Mouse (Mus musculus) gastrocnemius, adult 8-10 months (tissue): ENCODE measurements around the gene Ccdc171. TPM values are rescaled to one million over a fixed set of nuclear protein-coding genes. Genes with fewer than 3 reads are reported as not detected.

Experiments used
- DNase-seq, 2 experiments: peaks; one replicate each; pipeline ENCODE4 v3.0.0; 2022; ENCODE audit warnings: low spot score in 2 of 2
- total RNA-seq, 4 experiments: library from RNA; stranded (reverse); gene quantifications; 2 replicates each; pipeline ENCODE4 v1.2.4; 2022

Ccdc171 gene
- total RNA-seq, 4 experiments from 2014 or later = 0.29 to 0.61 (median 0.40) TPM

DNA sequence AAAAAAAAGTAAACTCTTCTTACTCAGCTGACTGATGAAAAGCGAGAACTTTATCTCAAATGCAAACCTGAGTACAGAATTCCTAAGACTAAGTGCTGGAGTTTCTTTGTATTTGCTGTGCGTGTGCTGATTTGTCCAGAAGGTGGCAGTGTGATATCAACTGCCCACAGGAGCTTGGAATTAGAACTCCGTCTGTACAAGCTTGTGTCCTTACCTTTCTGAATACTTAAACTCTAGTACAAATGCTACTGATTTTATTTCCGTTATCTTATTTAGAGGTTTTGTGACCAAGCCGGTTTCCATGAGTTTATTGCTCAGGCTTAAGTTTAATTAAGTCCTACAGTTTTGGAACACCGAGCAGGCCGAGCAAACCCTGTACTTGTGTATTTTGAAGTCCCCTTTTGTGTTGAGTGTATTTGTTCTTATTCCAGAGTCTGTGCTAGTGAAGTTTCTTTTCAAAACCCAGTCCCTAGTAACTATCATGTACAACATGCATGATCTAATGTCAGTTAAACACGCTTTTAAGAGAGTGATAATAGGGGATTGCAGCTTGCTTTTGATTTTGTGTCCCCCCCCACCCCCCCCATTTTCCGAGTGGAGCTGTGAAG is 269.1 kb downstream of the Ccdc171 start:
- no peak for DNase-seq

DNA sequence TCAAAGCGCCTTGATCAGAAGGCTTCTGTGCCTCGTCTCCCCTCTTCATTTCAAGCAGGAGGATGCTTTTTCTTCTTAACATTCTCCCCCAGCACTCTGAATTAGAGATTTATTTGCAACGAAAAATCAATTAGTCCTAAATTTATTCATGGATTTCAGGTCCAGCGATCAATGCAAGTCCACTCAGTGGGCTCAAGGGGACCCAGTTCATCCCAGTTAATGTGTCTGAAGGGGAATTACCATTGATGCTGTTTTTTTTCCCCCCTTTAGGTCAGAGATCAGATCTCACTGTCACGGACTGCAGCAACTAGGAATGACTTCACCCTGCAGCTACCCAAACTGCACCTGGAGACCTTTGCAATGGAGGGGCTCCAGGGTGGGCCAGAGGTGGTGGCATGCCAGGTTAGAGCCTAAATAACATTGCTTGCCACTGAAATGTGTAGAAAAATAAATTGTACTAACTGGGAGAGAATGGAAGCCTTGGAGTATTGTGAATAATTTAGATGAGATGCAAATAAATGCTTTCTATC is 269.6 kb downstream of the Ccdc171 start:
- no peak for DNase-seq

DNA sequence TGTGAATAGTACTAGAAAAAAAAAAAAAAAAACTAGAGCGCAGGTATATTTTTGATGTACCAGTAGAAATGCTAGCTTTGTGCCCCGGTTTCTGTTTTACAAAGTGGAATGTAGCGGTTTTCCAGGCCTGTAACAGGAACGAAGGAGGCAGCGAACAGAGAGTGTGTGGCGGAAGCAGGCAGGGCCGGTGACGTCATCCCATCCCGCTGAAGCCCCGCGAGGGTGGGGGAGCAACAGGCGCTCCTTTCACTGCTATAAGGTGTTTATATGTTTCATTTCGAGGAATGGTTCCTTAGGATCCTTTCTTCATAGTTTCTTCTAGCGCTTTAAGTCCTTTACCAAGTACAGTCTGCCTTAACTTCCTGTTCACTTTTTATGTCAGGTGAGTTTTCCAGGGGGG is 272.6 kb downstream of the Ccdc171 start:
- DNase-seq = no peak

DNA sequence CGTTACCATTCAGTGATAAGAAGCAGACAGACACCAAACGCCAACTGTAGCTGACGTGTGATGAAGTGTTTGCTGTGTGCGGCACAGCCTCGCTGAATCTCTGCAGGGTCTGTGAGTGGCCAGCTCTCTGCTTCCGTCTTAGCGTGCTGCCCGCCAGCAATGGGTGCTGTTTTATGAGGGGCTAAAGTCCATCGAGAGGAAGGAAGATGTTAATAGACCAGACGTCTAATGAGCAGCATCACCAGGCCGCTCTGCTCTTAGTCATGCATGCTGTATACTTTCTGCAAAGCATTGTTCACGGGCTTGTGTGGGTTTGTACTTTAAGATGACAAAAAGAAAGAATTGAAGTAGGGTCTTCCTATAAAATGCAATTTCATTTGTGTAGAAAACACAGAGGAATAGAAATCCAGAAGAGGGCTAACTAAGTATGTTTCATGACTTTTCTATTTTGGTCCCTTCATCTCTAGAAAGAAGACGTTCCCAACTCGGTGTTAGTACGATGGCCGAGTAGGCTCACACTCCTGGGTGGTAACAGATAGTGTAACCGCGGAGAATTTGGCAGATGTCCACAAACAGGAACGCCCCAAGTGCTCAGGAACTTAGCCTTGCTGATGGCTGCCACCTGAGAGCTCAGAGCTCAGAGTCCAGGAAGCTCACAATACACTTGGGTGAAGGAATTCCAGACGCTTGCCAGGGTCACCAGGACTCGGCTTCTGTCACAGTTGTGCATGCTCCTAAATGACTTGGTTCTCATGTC is 273.5 kb downstream of the Ccdc171 start:
- DNase-seq = no peak

DNA sequence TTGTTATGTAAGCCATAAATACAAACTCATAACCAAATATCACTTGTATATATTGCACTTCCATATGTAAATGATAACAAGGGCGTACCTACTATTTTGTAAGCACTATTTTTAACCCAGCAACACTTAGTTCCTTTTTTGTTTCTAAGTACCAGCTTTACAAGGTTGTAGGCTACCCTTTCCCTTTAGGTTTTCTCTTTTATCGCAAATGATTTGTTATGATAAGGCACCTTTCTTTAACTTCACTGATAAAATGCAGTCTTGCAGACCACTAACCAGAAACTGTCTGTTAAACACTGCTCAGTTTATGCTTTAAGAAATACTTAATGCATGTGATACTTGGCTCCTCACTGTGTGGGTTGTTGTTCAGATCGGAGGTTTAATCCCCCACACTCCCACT is 275.1 kb downstream of the Ccdc171 start:
- no peak for DNase-seq

DNA sequence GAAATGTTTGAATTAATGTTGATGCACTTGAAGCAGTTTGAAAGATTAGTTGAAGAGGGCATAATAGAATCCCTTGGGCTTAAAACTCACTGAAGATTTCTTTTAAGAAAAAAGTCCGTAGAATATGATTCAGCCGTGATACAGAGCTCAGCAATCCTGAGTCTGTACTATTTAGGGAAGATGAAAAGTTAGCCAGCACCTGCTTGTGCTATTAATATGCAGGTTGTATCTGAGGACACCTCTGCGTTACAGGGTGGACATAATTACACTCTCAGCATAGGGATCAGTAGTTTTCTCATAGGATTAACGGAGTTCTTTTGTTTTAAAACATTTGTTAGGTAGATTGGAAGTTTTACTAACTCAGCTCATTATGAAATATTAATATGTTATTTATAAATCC is 291.6 kb downstream of the Ccdc171 start:
- DNase-seq = no peak

DNA sequence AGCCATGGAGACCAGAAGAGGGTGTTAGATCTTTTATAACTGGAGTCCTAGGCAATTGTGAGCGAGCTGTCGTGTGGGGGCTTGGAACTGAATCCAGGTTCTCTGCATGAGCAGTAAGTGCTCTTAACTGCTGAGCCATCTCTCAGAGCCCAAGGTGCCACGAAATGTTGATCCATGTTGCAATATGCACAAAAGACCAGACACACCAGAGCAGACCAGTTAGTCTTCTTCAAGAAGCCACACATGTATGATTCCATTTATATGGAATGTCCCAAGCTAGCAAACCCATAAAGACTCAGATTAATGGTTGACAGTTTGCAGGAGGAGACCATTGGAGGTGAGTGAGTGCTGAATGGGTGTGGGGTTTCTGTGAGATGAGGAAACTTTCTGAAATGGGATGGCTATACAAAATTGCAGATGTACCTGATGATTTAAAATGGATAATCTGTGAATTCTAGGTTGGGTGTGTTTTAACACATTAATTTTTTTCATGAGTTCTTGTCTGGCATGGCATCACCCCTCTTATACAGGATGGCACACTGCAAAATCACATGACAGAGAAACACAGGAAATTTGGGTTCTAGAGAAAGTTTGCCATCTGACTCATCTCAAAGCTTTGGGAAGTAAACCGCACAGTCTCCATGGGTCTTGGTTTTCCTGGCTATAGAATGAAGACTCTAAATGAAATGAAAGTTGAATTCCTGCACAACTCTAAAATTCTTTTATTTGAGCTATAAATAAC is 304.5 kb downstream of the Ccdc171 start:
- DNase-seq = no peak

DNA sequence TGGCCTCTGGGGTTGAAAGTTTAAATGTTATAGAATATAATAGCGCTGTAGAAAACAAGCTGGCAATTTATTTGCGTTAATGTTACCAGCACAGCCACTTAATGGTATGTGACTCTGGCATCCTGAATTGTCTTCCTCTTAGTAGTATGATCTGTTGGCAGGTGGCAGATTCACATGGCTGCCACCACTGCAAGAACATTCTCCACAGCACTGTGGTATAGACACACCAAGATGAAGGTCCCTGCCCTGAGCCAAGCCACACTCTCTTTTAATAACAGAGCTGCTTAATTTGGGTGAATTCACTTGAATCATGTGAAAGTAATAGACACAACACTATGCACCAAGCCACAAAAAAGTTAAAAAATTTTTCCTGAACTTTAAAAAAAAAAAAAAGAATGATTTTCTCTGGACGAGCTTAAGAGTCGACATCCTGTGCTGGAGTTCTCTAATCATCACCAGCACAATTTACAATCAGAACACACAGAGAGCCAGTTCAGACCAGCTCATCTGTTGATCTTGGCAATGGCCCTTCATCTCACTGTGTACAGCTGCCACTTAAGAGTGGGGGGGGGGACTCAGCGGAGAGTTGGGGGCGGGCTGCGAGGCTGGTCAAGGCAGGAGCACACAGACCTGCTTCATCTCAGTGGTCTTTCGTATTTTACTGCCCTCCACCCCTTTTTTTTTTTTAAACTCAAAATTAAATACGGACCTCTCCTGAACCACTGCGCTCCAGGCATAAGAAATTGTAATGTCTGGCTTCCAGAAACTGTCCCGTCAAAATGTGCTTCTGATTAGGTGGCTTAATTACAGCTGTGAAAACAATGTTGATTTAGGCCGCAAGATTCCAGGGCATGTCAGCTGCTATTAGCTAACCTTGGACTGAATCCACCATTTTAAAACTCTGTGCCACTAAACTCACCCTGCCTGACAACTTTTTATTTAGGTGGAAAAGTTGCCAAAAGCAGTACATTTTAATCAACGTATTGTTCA is 305.8 kb downstream of the Ccdc171 start:
- DNase-seq = no peak

DNA sequence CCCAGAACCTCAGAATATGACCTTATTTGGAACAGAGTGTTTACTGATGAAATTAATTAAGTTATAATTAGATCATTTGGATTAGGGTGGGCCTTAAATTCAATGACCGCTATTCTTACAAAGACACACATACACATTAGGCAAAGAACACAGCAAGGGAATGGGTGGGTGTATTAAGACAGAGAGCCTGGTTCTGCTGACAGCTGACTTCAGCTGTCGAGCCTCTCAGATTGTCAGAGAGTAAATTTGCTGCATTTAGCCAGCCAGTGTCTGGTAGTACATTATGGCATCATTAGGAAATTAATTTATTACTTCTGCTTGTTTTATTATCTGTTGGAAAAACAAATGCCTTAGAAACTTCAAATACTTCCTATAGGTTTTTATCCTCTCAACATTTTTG is 313.7 kb downstream of the Ccdc171 start:
- no peak for DNase-seq

DNA sequence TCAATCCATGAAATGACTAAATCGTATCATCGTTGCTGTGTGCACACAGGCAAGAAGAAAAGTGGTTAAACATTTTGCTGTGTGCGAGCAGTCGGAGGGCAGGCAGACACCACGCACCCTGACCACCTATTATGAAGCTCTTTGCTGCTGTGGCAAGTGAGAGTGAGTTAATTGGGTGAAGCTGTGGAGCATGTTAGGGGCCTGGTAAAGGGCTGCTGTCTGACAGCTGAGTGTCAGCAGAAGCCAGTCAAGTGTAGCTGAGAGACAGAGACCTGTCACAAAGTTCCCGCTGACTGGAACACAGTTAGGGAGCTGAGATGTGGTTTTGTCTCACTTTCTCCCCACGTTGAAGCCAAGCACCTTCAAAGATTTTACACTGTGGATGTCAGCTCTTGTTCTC is 321.0 kb downstream of the Ccdc171 start:
- DNase-seq = no peak

DNA sequence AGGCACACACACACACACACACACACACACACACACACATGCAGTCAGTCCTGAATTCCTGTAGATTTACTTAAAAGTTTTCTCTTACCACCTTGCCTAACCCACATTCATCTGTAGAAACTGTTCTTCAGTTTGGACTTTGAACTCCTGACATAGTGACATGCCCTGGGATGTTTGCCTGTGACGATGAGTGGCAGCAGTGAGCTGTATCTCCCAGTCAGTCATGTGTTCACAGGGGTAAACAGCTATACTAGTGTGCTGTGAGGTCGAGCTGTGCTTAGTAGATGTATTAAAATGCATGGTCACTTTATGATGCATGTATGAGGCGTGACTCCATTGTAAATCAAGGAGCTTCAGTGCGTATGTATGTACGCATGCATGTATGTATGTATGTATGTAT is 328.5 kb downstream of the Ccdc171 start:
- DNase-seq = no peak

DNA sequence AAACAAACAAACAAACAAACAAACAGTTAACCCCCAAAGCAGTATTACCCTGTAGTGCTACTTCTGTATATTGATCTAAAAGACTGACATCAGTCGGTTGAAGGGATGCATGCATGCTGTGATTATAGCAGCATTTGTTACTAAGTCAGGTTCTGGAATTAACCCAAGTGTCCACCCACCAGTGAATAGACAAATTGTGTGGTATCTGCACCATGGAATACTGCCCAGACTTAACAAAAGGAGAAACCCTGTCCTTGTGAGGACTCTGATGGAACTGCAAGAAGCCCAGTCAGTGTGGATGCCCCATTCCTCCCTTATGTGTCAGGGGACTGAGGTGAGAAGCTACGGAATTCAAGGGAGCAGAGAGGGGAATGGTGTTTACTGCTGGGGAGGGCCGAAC is 336.4 kb downstream of the Ccdc171 start:
- no peak for DNase-seq

DNA sequence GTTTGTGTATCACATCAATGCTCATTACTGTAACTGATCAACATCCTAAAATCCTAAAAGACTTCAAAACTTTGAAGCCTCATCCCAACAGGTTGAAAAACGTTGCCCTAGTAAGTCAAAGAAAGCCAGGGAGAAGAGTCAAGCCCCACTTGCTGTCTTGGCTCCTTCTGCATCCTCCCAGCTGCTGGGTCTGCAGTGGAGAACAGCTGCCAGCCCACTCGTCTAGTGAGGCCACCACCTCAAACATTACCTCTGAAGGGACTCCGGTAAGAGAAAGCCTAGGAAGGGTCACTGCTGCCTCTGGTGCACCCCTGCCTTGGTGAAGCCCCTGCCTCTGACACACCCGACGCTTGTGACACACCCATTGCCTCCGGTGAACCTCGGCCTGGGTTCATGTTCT is 336.9 kb downstream of the Ccdc171 start:
- DNase-seq = no peak

DNA sequence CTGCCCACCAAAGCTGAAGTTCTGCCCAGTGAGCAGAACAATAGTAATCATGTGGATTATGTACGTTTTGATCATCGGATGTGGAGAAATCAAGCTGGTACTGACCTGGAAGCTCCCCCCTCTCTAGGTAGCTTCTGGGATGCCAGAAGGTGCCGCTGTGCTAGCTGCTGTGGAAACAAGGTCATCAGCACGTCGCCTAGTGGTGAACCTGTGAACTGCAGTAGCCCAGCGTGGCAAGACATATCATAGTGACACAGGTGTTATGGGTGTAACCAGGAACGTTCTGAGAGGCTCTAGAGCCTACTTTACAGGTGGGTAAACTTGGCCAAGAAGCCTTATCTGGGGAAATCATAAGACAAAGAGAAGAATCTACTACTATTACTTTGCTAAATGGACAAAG is 351.3 kb downstream of the Ccdc171 start:
- DNase-seq = no peak

DNA sequence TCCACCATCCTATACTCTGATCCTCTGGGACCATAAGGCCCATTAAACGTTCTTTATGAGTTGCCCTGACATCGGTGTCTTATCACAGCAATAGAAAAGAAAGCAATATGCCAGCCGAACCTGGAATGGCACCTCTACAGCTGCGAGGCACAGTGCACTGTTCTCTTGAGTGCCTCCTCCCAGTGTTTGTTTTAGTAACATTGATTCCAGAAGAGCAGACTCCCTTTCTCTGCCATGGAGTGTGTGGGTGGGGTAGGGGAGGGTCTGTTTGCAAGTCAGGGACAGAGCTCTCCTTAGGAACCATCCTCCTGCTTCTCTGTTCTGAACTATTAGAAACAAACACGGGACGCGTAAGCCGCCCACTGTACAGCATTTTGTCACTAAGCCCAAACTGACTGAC is 352.9 kb downstream of the Ccdc171 start:
- DNase-seq = no peak

DNA sequence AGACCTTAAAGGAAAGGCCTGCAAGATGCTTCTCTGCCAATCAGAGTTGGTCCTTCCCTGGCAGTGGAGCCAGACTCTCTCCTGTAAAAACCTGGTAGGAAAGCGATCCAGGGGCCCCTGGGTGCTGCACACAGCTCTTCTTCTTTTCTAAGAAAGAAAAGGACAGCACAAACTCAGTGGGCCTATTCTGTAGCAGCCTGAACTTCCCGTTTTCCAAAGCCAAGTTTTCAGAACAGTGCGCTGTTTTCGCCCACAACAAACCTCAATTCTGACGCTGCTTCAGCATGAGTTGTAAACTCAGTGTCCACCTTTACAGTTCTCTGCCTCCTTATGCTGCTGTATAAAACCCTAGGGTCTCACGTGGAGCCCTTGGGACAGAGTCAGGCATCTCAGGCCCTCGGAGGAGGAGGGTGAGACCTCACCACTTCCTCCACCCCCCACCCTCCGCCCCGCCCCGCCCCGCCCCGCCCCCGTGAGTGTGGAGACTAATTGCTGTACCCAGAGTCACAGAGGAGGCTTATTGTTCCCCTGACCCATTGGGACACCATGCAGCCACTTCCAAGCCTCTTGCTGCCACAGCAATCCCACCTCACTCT is 363.2 kb downstream of the Ccdc171 start:
- no peak for DNase-seq

DNA sequence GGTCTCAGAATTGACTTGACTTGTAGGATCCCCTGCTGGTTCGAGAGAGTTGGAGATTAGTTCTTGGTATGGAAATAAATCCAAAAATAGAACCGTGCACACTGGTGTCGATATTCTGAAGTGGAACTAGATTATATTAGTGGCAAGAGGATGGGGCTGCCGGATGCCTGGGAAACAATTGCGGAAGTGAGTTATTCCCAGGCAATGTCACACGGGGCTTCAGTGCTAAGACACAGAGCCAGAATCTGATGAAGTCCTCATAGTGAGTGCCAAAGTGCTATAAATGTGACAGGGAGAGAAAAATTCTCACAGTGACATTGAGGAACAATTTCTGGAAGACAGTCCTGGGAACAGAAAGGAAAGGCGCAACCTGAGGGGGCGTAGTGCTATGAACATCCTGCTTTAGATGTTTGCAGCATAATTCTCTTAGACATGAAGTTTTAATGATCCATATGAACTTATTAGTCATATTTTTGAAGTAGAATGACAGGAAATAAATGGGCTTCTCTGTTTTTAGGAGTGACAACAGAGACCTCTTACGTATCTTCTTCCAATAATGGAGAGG is 376.8 kb downstream of the Ccdc171 start:
- DNase-seq = no peak
